Mouse (Mus musculus) heart, embryonic 16.5 days (tissue): ENCODE measurements at regions not wholly inside any gene's neighbourhood (a gene's known extent, or its start where the extent isn't known, plus 50 kb on each side); places are given as distances from the start of the nearest gene placed in this dataset.

ENCODE experiments used
- ATAC-seq: fragments of 200-750 bp; cut with Nextera tagmentation; replicated peaks from 2 replicates; pipeline ENCODE4 v1.8.0; 2017; ENCODE audit warnings: moderate number of reproducible peaks; ENCODE audit not compliant: insufficient read depth, low FRiP score; ENCODE audit errors: extremely low read depth
- H3K27ac ChIP-seq: fragments of 300-500 bp; sonication (generic); 2 replicates; pipeline ENCODE4 v1.5.1; 2014; ENCODE audit warnings: mild to moderate bottlenecking, low read length, control low read depth, moderate library complexity
- H3K27me3 ChIP-seq: fragments of 300-500 bp; sonication (generic); 2 replicates; pipeline ENCODE4 v1.6.1; 2014; ENCODE audit warnings: low read length, mixed read lengths; ENCODE audit not compliant: control insufficient read depth, insufficient read depth
- H3K36me3 ChIP-seq: fragments of 300-500 bp; sonication (generic); 2 replicates; pipeline ENCODE4 v1.6.1; 2014; ENCODE audit not compliant: control insufficient read depth, insufficient read depth
- H3K4me1 ChIP-seq: fragments of 300-500 bp; sonication (generic); 2 replicates; pipeline ENCODE4 v1.6.1; 2014; ENCODE audit warnings: low read length, mixed read lengths; ENCODE audit not compliant: control insufficient read depth, insufficient read depth
- H3K4me2 ChIP-seq: fragments of 300-500 bp; sonication (generic); 2 replicates; pipeline ENCODE4 v1.6.1; 2014; ENCODE audit warnings: low read depth, mild to moderate bottlenecking, control low read depth, low read length
- H3K4me3 ChIP-seq: fragments of 300-500 bp; sonication (generic); 2 replicates; pipeline ENCODE4 v1.5.1; 2014; ENCODE audit warnings: mild to moderate bottlenecking, control low read depth, low read length
- H3K9ac ChIP-seq: fragments of 300-500 bp; sonication (generic); 2 replicates; pipeline ENCODE4 v1.6.1; 2014; ENCODE audit warnings: low read length, control low read depth
- H3K9me3 ChIP-seq: fragments of 300-500 bp; sonication (generic); replicated peaks from 2 replicates; pipeline ENCODE4 v1.6.1; 2016; ENCODE audit warnings: low read length; ENCODE audit not compliant: control insufficient read depth
- WGBS: fragments of 180-500 bp; shearing (Covaris S2); extraction: QIAGEN DNeasy Blood & Tissue Kit; methylation state at CpG from one replicate; pipeline ENCODE4 v1.1.7; 2014; 5-methylcytosine and 5-hydroxymethylcytosine counted together

- 9% methylated on average over 5 of the region's 5 CpGs for WGBS
- peak overlapping the region; percentile 28; the same call in 1 of the 2 replicates for H3K4me2 ChIP-seq
- no peak for ATAC-seq
Observed at GRCm38 (mm10) chr11:42067788-42068187, 67.1 kb upstream of the Gabrg2 start.

GRCm38 (mm10) chr11:42051567-42051966, 50.9 kb upstream of the Gabrg2 start:
- no peaks in the 10 kb centered on the region for H3K9me3 ChIP-seq
- no peaks in the 10 kb centered on the region for H3K4me1 ChIP-seq
- H3K4me2 ChIP-seq, result no peak overlapping the region
- H3K4me3 ChIP-seq, result no peak overlapping the region
- H3K27ac ChIP-seq, result no peak overlapping the region
- no peaks in the 10 kb centered on the region for H3K27me3 ChIP-seq
- H3K36me3 ChIP-seq, result no peaks in the 10 kb centered on the region
- no peak for ATAC-seq
- no peak overlapping the region for H3K9ac ChIP-seq
- 74% methylated on average over 1 of the region's 1 CpGs for WGBS

More at GRCm38 (mm10) chr11:42067788-42068187, 67.1 kb upstream of the Gabrg2 start:
- H3K9ac ChIP-seq, result no peak overlapping the region
- no peak overlapping the region for H3K27ac ChIP-seq
- no peak overlapping the region for H3K4me3 ChIP-seq
- no peaks in the 10 kb centered on the region for H3K36me3 ChIP-seq
- no peaks in the 10 kb centered on the region for H3K4me1 ChIP-seq
- no peaks in the 10 kb centered on the region for H3K27me3 ChIP-seq
- H3K9me3 ChIP-seq, result no peaks in the 10 kb centered on the region
